Mouse (Mus musculus) myocyte (in vitro differentiated cells): ENCODE results near the gene Arntl2. TPM values are rescaled to one million over a fixed set of nuclear protein-coding genes. Genes with fewer than 3 reads are reported as not detected.

ENCODE experiments used
- H3K27me3 ChIP-seq: one replicate; pipeline ENCODE4 v1.6.1; 2011; ENCODE audit not compliant: control insufficient read depth, insufficient read depth, insufficient read length
- H3K36me3 ChIP-seq: one replicate; pipeline ENCODE4 v1.6.1; 2011; ENCODE audit not compliant: control insufficient read depth, insufficient read depth
- H3K4me2 ChIP-seq: one replicate; pipeline ENCODE4 v1.6.1; 2011; ENCODE audit warnings: low read depth, control low read depth
- H3K4me3 ChIP-seq: one replicate; pipeline ENCODE4 v1.5.1; 2011; ENCODE audit warnings: mild to moderate bottlenecking, control low read depth, moderate library complexity
- H3K79me2 ChIP-seq: one replicate; pipeline ENCODE4 v1.6.1; 2011; ENCODE audit not compliant: control insufficient read depth, insufficient read depth
- H3ac ChIP-seq: one replicate; pipeline ENCODE4 v1.6.1; 2011; ENCODE audit not compliant: control insufficient read depth, insufficient read length
- CEBPB ChIP-seq: IDR thresholded peaks from 2 replicates; pipeline ENCODE4 v1.6.1; 2011; ENCODE audit warnings: mild to moderate bottlenecking, moderate library complexity; ENCODE audit not compliant: poor library complexity, insufficient read depth, severe bottlenecking
- E2F4 ChIP-seq: IDR thresholded peaks from one replicate; pipeline ENCODE4 v1.6.1; 2011; ENCODE audit warnings: mild to moderate bottlenecking, control low read depth, moderate library complexity; ENCODE audit not compliant: insufficient read depth
- MAX ChIP-seq: IDR thresholded peaks from one replicate; pipeline ENCODE4 v1.6.1; 2011; ENCODE audit warnings: low read depth, mild to moderate bottlenecking, control low read depth
- MYOD1 ChIP-seq, 3 experiments: IDR thresholded peaks; one replicate each; pipeline ENCODE4 v1.6.1; 2011; ENCODE audit warnings: control low read depth in 2 of 3, low read depth in 2 of 3, mild to moderate bottlenecking in 2 of 3, moderate library complexity in 1 of 3; ENCODE audit not compliant: insufficient read length in 2 of 3, control insufficient read depth in 1 of 3
- MYOG ChIP-seq, 3 experiments: IDR thresholded peaks; one replicate each; pipeline ENCODE4 v1.6.1; 2011; ENCODE audit warnings: control low read depth in 2 of 3, low read depth in 2 of 3, mild to moderate bottlenecking in 2 of 3; ENCODE audit not compliant: insufficient read length in 2 of 3, control insufficient read depth in 1 of 3, insufficient read depth in 1 of 3
- POLR2A ChIP-seq: IDR thresholded peaks from one replicate; pipeline ENCODE4 v1.6.1; 2011; ENCODE audit warnings: low read depth, mild to moderate bottlenecking, control low read depth, moderate library complexity; ENCODE audit not compliant: insufficient read length
- POLR2AphosphoS2 ChIP-seq: IDR thresholded peaks from one replicate; pipeline ENCODE4 v1.6.1; 2011; ENCODE audit warnings: low read depth, control low read depth; ENCODE audit not compliant: insufficient read length
- REST ChIP-seq: IDR thresholded peaks from one replicate; pipeline ENCODE4 v1.6.1; 2011; ENCODE audit warnings: mild to moderate bottlenecking, control low read depth, moderate library complexity; ENCODE audit not compliant: insufficient read depth, insufficient read length
- SRF ChIP-seq: IDR thresholded peaks from one replicate; pipeline ENCODE4 v1.6.1; 2011; ENCODE audit warnings: low read depth; ENCODE audit not compliant: control insufficient read depth, insufficient read length
- TCF12 ChIP-seq: IDR thresholded peaks from one replicate; pipeline ENCODE4 v1.6.1; 2011; ENCODE audit warnings: mild to moderate bottlenecking, control low read depth; ENCODE audit not compliant: poor library complexity, insufficient read depth, severe bottlenecking
- TCF3 ChIP-seq: IDR thresholded peaks from one replicate; pipeline ENCODE4 v1.6.1; 2011; ENCODE audit warnings: low read depth, control low read depth; ENCODE audit not compliant: insufficient read length
- USF1 ChIP-seq: IDR thresholded peaks from one replicate; pipeline ENCODE4 v1.6.1; 2011; ENCODE audit warnings: low read depth, mild to moderate bottlenecking, control low read depth, moderate library complexity
- polyA plus RNA-seq: library from polyadenylated mRNA; unstranded; fragments of >200 nt; fragmentation: generic; extraction: Trizol; gene quantifications from one replicate; pipeline ENCODE4 v1.2.1, GENCODE M21; 2012; ENCODE audit warnings: missing spikeins

Arntl2 gene
- 0.52 TPM for polyA plus RNA-seq

GRCm38 (mm10) chr6:146795924-146796545 is at the start of gene Arntl2:
Gene Arntl2 (plus strand): TSS chr6:146796055.
- no peaks in the 10 kb centered on the region for H3K36me3 ChIP-seq
- TF ChIP-seq E2F4 (no peak), MYOD1 (IDR thresholded peaks at IDR 0.05; ENCODE audit: control insufficient read depth in 1 of 3, insufficient read length in 2 of 3, low read depth in 2 of 3) (no peak), TCF3 (no peak), REST (no peak), TCF12 (no peak), USF1 (no peak), POLR2A (no peak), MYOG (IDR thresholded peaks at IDR 0.05; ENCODE audit: control insufficient read depth in 1 of 3, insufficient read depth in 1 of 3, insufficient read length in 2 of 3, low read depth in 2 of 3) (no peak), POLR2AphosphoS2 (no peak), MAX (no peak), SRF (no peak), CEBPB (no peak)

GRCm38 (mm10) chr6:146746577-146746976 is 49.3 kb upstream of the Arntl2 start:
- Histone ChIP-seq H3K27me3 (no peaks in the 10 kb centered on the region), H3K79me2 (peaks cover 22% of the 10 kb centered on the region), H3ac (no peak overlapping the region), H3K36me3 (no peaks in the 10 kb centered on the region), H3K4me2 (no peak overlapping the region), H3K4me3 (no peak overlapping the region)
- no peak for TF ChIP-seq USF1
- TF ChIP-seq E2F4 = no peak
- no peak for TF ChIP-seq REST
- TF ChIP-seq MYOD1 (IDR thresholded peaks at IDR 0.05; ENCODE audit: control insufficient read depth in 1 of 3, insufficient read length in 2 of 3, low read depth in 2 of 3) = no peak
- no peak for TF ChIP-seq TCF3
- TF ChIP-seq POLR2A = no peak
- no peak for TF ChIP-seq MYOG (IDR thresholded peaks at IDR 0.05; ENCODE audit: control insufficient read depth in 1 of 3, insufficient read depth in 1 of 3, insufficient read length in 2 of 3, low read depth in 2 of 3)
- TF ChIP-seq SRF = no peak
- TF ChIP-seq MAX = no peak
- TF ChIP-seq TCF12 = no peak
- TF ChIP-seq POLR2AphosphoS2 = no peak
- no peak for TF ChIP-seq CEBPB

More at GRCm38 (mm10) chr6:146795924-146796545, at the start of gene Arntl2:
- H3K4me3 ChIP-seq = peak within 1 kb of the TSS; percentile 17
- H3K4me2 ChIP-seq = peak within 1 kb of the TSS; percentile 86
- H3K79me2 ChIP-seq = no peaks in the 10 kb centered on the region
- no peaks in the 10 kb centered on the region for H3K27me3 ChIP-seq
- H3ac ChIP-seq = no peak within 1 kb of the TSS

- no peak for TF ChIP-seq REST
- no peak for TF ChIP-seq USF1
- Histone ChIP-seq H3K79me2 (peaks cover 17% of the 10 kb centered on the region), H3K4me3 (no peak overlapping the region), H3K4me2 (no peak overlapping the region), H3K36me3 (no peaks in the 10 kb centered on the region), H3ac (no peak overlapping the region), H3K27me3 (no peaks in the 10 kb centered on the region)
Measured at GRCm38 (mm10) chr6:146747057-146747456, 48.8 kb upstream of the Arntl2 start.

GRCm38 (mm10) chr6:146748271-146748670 is 47.6 kb upstream of the Arntl2 start:
- H3K27me3 ChIP-seq = no peaks in the 10 kb centered on the region
- no peak overlapping the region for H3K4me3 ChIP-seq
- H3K4me2 ChIP-seq = no peak overlapping the region
- no peaks in the 10 kb centered on the region for H3K36me3 ChIP-seq
- no peak overlapping the region for H3ac ChIP-seq
- TF ChIP-seq MAX = no peak
- TF ChIP-seq MYOG (IDR thresholded peaks at IDR 0.05; ENCODE audit: control insufficient read depth in 1 of 3, insufficient read depth in 1 of 3, insufficient read length in 2 of 3, low read depth in 2 of 3) = no peak
- no peak for TF ChIP-seq E2F4
- no peak for TF ChIP-seq SRF
- TF ChIP-seq TCF3 = no peak
- no peak for TF ChIP-seq MYOD1 (IDR thresholded peaks at IDR 0.05; ENCODE audit: control insufficient read depth in 1 of 3, insufficient read length in 2 of 3, low read depth in 2 of 3)
- no peak for TF ChIP-seq USF1
- no peak for TF ChIP-seq TCF12
- TF ChIP-seq CEBPB = no peak
- no peak for TF ChIP-seq REST
- TF ChIP-seq POLR2A = no peak
- TF ChIP-seq POLR2AphosphoS2 = no peak
- H3K79me2 ChIP-seq = peaks cover 12% of the 10 kb centered on the region

- H3K27me3 ChIP-seq = no peaks in the 10 kb centered on the region
- peaks cover 13% of the 10 kb centered on the region for H3K79me2 ChIP-seq
- H3K4me2 ChIP-seq = peak overlapping the region; percentile 46
- no peak overlapping the region for H3ac ChIP-seq
- TF ChIP-seq POLR2A (peak; percentile 11), REST (no peak)
- H3K4me3 ChIP-seq = no peak overlapping the region
- H3K36me3 ChIP-seq = no peaks in the 10 kb centered on the region
Measured at GRCm38 (mm10) chr6:146751671-146752070, 44.2 kb upstream of the Arntl2 start.
